Mouse (Mus musculus) forebrain, embryonic 14.5 days (tissue): ENCODE measurements around the gene Foxb2. TPM values are rescaled to one million over a fixed set of nuclear protein-coding genes. Genes with fewer than 3 reads are reported as not detected.

Experiments
- ATAC-seq: fragments of 200-750 bp; cut with Nextera tagmentation; 2 replicates; pipeline ENCODE4 v1.8.0; 2017; ENCODE audit warnings: mild to moderate bottlenecking, moderate library complexity
- DNase-seq: peaks from one replicate; pipeline ENCODE4 v3.0.0-alpha.2; 2015; ENCODE audit warnings: low spot score
- H3K27ac ChIP-seq: fragments of 300-500 bp; sonication (generic); 2 replicates; pipeline ENCODE4 v1.5.1; 2014; ENCODE audit warnings: low read depth, mild to moderate bottlenecking, control low read depth, low read length, moderate library complexity
- H3K27me3 ChIP-seq: fragments of 300-500 bp; sonication (generic); replicated peaks from 2 replicates; pipeline ENCODE4 v1.6.1; 2014; ENCODE audit warnings: low read length, control low read depth, mixed read lengths; ENCODE audit not compliant: control insufficient read depth, insufficient read depth
- H3K36me3 ChIP-seq: fragments of 300-500 bp; sonication (generic); 2 replicates; pipeline ENCODE4 v1.6.1; 2014; ENCODE audit warnings: low read length, control low read depth; ENCODE audit not compliant: control insufficient read depth, insufficient read depth
- H3K4me1 ChIP-seq: fragments of 300-500 bp; sonication (generic); 2 replicates; pipeline ENCODE4 v1.6.1; 2014; ENCODE audit warnings: antibody characterized with exemption, low read length, control low read depth; ENCODE audit not compliant: control insufficient read depth, insufficient read depth
- H3K4me2 ChIP-seq: fragments of 300-500 bp; sonication (generic); 2 replicates; pipeline ENCODE4 v1.6.1; 2014; ENCODE audit warnings: mild to moderate bottlenecking, control low read depth, low read length
- H3K4me3 ChIP-seq: fragments of 300-500 bp; sonication (generic); 2 replicates; pipeline ENCODE4 v1.5.1; 2014; ENCODE audit warnings: low read depth, low read length, control low read depth
- H3K9ac ChIP-seq: fragments of 300-500 bp; sonication (generic); 2 replicates; pipeline ENCODE4 v1.6.1; 2014; ENCODE audit warnings: mild to moderate bottlenecking, low read length, control low read depth, moderate library complexity
- H3K9me3 ChIP-seq: fragments of 300-500 bp; sonication (generic); replicated peaks from 2 replicates; pipeline ENCODE4 v1.6.1; 2016; ENCODE audit warnings: low read length, control low read depth, mixed read lengths; ENCODE audit not compliant: control insufficient read depth
- WGBS: fragments of 180-500 bp; shearing (Covaris S2); extraction: QIAGEN DNeasy Blood & Tissue Kit; methylation state at CpG from one replicate; pipeline ENCODE4 v1.1.7; 2014; 5-methylcytosine and 5-hydroxymethylcytosine counted together
- polyA plus RNA-seq: library from polyadenylated mRNA; unstranded; fragments of >200 nt; fragmentation: Nextera tagmentation; extraction: Ambion mirVana; gene quantifications from 2 replicates; pipeline ENCODE4 v1.2.1, GENCODE M21; 2014

The Foxb2 gene
- polyA plus RNA-seq, 1 experiment from 2014 or later, result 0.23 TPM

GRCm38 (mm10) chr19:16841516-16842249, 31.9 kb downstream of the Foxb2 start:
- DNase-seq (peak; percentile 37), ATAC-seq (peak; percentile 61; the same call in 1 of the 2 replicates)
- Histone ChIP-seq H3K27ac (no peak overlapping the region), H3K36me3 (no peaks in the 10 kb centered on the region), H3K27me3 (no peaks in the 10 kb centered on the region), H3K4me3 (no peak overlapping the region), H3K9ac (no peak overlapping the region), H3K9me3 (no peaks in the 10 kb centered on the region), H3K4me1 (peaks cover 9% of the 10 kb centered on the region; the same call in 1 of the 2 replicates), H3K4me2 (0 out of 2 replicates have a peak overlapping the region, but pooled peaks have one; percentile 2)
- 2% methylated on average over 9 of the region's 9 CpGs for WGBS

GRCm38 (mm10) chr19:16841001-16841400, 32.6 kb downstream of the Foxb2 start:
- Histone ChIP-seq H3K36me3 (no peaks in the 10 kb centered on the region), H3K27ac (no peak overlapping the region), H3K4me2 (no peak overlapping the region), H3K9ac (no peak overlapping the region), H3K9me3 (no peaks in the 10 kb centered on the region), H3K4me1 (peaks cover 9% of the 10 kb centered on the region; the same call in 1 of the 2 replicates), H3K4me3 (no peak overlapping the region), H3K27me3 (no peaks in the 10 kb centered on the region)
- WGBS, result 15% methylated on average over 8 of the region's 8 CpGs
- peak; percentile 46; the same call in 1 of the 2 replicates for ATAC-seq
- DNase-seq, result peak; percentile 47

- H3K4me1 ChIP-seq, result no peaks in the 10 kb centered on the region
- H3K9ac ChIP-seq, result no peak overlapping the region
- H3K27me3 ChIP-seq, result no peaks in the 10 kb centered on the region
- ATAC-seq (no peak), DNase-seq (no peak)
- WGBS, result 74% methylated on average over 5 of the region's 5 CpGs
- no peak overlapping the region for H3K4me2 ChIP-seq
- H3K4me3 ChIP-seq, result no peak overlapping the region
- H3K27ac ChIP-seq, result no peak overlapping the region
- H3K9me3 ChIP-seq, result no peaks in the 10 kb centered on the region
- no peaks in the 10 kb centered on the region for H3K36me3 ChIP-seq
Observed at GRCm38 (mm10) chr19:16827657-16828056, 45.9 kb downstream of the Foxb2 start.

GRCm38 (mm10) chr19:16825228-16825627, 48.4 kb downstream of the Foxb2 start:
- DNase-seq (peak; percentile 57), ATAC-seq (no peak)
- Histone ChIP-seq H3K27me3 (no peaks in the 10 kb centered on the region), H3K9ac (no peak overlapping the region), H3K4me2 (no peak overlapping the region), H3K4me3 (no peak overlapping the region), H3K4me1 (no peaks in the 10 kb centered on the region), H3K27ac (no peak overlapping the region), H3K36me3 (no peaks in the 10 kb centered on the region), H3K9me3 (no peaks in the 10 kb centered on the region)
- 11% methylated on average over 5 of the region's 5 CpGs for WGBS

Other genes starting within 250 kb of the Foxb2 start
- gene Vps13a, start 92.9 kb downstream of the Foxb2 start, polyA plus RNA-seq, result 7.0 and 8.6 TPM in 2 replicates
- 2.6 TPM in 2 replicates for gene Prune2, start 82.3 kb upstream of the Foxb2 start, polyA plus RNA-seq